Mouse (Mus musculus): ENCODE data around the gene Smarcd1.
"Not testable (repeated sequence)": the region's sequence is repeated elsewhere in the genome, so short reads cannot be mapped to it uniquely, and the experiment has no call there.

Gene Smarcd1

GRCm38 (mm10) chr15:99714206-99714605 is 12.3 kb downstream of the Smarcd1 start:
- no peak for DNase-seq (ENCODE audit: low read depth, low spot score)

GRCm38 (mm10) chr15:99714858-99715257 is 12.9 kb downstream of the Smarcd1 start:
- no peak for DNase-seq (ENCODE audit: low read depth, low spot score)

- no peak for DNase-seq (ENCODE audit: low read depth, low spot score)
Measured at GRCm38 (mm10) chr15:99715361-99715865, 13.5 kb downstream of the Smarcd1 start.

- no peak for DNase-seq (ENCODE audit: low read depth, low spot score)
Measured at GRCm38 (mm10) chr15:99715982-99716746, 14.2 kb downstream of the Smarcd1 start.

DNA sequence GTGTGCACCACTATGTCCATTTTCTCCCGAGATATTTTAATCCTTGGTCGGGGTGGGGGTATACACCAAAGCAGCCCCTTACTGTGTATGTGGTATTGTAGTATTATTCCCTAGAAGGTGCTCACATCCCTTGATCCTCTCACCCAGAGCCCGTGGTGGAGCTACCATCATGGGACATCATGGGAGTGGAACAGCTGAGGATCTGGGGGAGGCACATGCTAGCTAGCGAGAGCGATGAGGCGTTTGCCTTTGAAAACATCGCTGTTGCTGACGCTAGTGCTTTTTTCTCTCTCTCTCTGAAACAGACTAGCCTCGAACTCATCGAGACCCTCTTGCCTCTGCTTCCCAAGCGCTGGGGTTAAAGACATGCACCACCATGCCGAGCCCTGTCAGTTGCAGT is 14.9 kb downstream of the Smarcd1 start:
- no peak for DNase-seq (ENCODE audit: low read depth, low spot score)

DNA sequence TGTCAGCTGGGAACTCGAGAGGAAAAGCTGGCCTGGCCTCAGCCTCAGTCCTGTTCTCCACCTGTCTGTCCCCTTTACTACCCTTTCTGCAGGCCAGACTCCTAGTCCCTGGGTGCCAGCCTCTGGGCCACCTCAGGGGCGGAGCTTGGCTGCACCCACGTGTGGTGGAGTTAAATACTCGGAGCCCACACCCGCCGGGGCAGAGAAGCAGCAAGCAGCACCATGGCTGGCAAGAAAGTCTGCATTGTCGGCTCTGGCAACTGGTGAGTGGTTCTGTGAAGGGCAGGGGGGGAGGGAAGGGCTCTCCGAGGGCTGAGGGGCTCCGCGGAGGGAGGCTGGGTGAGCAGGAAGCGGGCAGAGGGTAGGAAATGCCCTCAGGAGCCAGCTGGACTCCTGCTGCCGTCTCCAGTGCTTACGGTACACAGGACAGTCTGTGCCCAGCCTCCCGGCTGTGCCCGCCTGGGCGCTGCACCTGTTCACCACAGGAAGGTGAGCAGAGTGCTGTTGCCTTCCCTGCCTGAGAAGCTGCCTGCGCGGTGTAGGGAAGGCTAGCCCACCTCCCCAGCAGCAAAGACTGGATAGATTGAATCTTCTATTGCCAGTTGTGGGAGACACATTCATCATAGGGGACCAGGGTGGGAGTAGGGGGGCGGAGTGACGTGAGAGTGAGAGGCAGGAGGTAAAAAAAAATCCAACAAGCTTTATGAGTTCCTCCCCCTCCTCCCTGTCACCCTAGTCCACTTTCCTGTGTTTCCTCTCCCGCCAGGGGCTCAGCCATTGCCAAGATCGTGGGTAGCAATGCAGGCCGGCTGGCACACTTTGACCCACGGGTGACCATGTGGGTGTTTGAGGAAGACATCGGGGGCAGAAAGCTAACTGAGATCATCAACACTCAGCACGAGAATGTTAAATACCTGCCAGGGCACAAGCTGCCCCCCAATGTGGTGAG is 15.7 kb downstream of the Smarcd1 start, which contains the start of gene Gpd1:
Gene Gpd1, plus strand, starts transcription at position 130 of the 949 bp plus-strand sequence.
- DNase-seq (ENCODE audit: low read depth, low spot score) = no peak

- DNase-seq (ENCODE audit: low read depth, low spot score) = no peak
Measured at GRCm38 (mm10) chr15:99718461-99719021, 16.6 kb downstream of the Smarcd1 start.

DNA sequence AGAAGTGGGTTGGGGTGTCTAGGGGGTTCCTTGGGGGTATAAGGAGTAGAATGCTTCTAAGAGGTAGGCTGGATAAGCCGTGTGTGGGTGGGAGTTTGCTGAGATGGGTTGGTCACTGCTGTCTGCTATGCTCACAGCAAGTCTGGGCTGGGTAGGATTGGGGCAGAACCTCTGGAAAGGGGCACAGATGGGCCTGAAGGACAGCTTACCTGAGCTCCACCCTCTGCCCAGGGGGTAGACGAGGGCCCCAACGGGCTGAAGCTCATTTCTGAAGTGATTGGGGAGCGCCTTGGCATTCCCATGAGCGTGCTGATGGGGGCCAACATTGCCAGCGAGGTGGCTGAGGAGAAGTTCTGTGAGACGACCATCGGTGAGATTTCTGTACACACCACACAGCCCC is 17.9 kb downstream of the Smarcd1 start:
- DNase-seq (ENCODE audit: low read depth, low spot score) = no peak

GRCm38 (mm10) chr15:99721921-99722743 is 20.2 kb downstream of the Smarcd1 start:
- no peak for DNase-seq (ENCODE audit: low read depth, low spot score)

GRCm38 (mm10) chr15:99723120-99723514 is 21.2 kb downstream of the Smarcd1 start:
- no peak for DNase-seq (ENCODE audit: low read depth, low spot score)

- no peak for DNase-seq (ENCODE audit: low read depth, low spot score)
Measured at GRCm38 (mm10) chr15:99723515-99724291, 21.8 kb downstream of the Smarcd1 start.

GRCm38 (mm10) chr15:99724292-99725021 is 22.5 kb downstream of the Smarcd1 start:
- peak; percentile 43 for DNase-seq (ENCODE audit: low read depth, low spot score)

DNA sequence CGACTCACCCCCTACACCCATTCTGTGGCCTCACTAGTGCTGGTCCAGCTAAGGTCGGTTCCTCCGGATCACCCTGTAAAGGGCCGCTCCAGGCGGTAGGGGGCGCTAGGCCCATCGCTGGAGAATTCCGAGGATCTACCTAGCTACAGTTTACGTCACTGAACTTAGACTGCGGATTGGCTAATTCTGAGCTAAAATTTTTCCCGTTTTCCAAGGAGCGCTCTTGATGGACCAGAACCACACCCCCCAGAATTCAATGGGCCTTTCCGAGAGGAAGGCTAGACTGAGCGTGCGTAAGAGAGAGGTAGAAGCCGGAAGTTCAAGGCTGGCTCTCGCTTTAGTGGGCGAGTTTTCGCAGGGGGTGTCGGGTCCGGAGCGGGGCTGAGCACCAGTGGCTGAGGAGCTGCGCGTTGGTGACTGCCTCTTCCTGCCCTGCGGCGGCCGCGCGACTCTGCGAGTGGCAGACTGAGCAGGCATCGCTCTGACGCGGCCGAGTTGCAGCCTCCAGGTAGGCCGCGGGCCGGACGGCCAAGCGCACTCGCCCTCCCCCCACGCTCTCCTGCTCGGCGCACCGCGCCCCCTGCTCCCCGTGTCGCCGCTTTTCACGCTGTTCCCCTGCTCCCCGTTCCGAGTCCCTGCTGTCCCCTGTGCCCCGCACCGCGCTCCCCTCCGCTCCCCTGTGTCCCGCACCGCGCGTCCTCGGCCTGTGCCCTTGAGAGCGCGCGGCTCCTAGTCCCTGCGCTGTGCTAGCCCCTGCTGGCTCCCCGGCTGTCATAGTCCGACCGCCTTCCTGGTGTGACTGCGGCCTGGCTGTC is 23.6 kb downstream of the Smarcd1 start, which contains the start of gene Cox14:
Gene Cox14, plus strand, starts transcription at position 278 of the 815 bp plus-strand sequence.
- DNase-seq (ENCODE audit: low read depth, low spot score) = peak; percentile 97

- no peak for DNase-seq (ENCODE audit: low read depth, low spot score)
Measured at GRCm38 (mm10) chr15:99726549-99726948, 24.6 kb downstream of the Smarcd1 start.

- DNase-seq (ENCODE audit: low read depth, low spot score) = not testable (repeated sequence)
Measured at GRCm38 (mm10) chr15:99727039-99727438, 25.1 kb downstream of the Smarcd1 start.

GRCm38 (mm10) chr15:99727525-99727924 is 25.6 kb downstream of the Smarcd1 start:
- DNase-seq (ENCODE audit: low read depth, low spot score) = no peak

DNA sequence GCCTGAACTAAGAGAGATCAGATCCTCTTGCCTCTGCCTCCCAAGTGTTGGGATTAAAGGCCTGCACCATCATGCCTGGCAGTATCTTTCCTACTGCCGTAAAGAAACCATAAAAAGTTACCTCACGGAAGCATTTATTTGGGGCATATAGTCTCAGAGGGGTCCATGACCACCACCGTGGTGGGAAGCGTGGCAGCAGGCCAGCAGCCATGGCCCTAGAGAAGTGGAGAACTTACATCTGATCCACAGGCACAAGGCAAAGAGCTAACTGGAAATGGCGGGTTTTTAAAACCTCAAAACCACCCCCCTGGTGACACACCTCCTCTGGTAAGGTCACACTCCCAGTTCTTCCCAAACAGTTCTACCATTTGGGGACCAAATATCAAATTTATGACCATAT is 26.3 kb downstream of the Smarcd1 start:
- DNase-seq (ENCODE audit: low read depth, low spot score) = no peak

DNA sequence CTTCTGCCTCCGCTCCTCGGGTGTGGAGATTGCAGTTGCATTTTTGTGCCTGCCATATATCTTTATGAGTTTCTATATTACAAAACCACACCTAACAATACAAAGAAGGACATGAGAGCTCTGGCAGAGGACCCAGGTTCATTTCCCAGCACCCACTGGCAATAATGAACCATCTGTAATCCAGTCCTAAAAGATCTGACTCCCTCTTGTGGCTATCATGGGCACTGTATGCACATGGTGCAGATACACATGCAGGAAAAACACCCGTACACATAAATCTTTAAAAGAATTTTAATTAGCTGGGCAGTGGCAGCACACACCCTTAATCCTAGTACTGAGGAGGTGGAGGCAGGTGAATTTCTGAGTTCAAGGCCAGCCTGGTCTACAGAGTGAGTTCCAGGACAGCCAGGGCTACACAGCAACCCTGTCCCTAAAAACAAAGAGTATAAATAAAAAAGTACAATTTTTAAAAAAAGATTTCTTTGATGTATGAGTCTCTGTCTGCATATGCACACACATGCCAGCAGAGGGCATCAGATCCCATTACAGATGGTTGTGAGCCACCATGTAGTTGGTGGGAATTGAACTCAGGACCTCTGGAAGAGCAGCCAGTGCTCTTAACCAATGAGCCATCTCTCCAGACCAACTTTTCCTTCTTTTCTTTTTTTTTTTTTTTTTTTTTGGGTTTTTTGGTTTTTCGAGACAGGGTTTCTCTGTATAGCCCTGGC is 27.3 kb downstream of the Smarcd1 start:
- no peak for DNase-seq (ENCODE audit: low read depth, low spot score)

Data from WW6 (cell line).